Mouse (Mus musculus) urinary bladder, adult 18-20 months (tissue): ENCODE data around the gene Trmt2a.

Experiments used
- DNase-seq, 2 experiments: peaks; one replicate each; pipeline ENCODE4 v3.0.0; 2022; ENCODE audit warnings: low spot score in 2 of 2, mixed read lengths in 2 of 2

Gene Trmt2a

DNA sequence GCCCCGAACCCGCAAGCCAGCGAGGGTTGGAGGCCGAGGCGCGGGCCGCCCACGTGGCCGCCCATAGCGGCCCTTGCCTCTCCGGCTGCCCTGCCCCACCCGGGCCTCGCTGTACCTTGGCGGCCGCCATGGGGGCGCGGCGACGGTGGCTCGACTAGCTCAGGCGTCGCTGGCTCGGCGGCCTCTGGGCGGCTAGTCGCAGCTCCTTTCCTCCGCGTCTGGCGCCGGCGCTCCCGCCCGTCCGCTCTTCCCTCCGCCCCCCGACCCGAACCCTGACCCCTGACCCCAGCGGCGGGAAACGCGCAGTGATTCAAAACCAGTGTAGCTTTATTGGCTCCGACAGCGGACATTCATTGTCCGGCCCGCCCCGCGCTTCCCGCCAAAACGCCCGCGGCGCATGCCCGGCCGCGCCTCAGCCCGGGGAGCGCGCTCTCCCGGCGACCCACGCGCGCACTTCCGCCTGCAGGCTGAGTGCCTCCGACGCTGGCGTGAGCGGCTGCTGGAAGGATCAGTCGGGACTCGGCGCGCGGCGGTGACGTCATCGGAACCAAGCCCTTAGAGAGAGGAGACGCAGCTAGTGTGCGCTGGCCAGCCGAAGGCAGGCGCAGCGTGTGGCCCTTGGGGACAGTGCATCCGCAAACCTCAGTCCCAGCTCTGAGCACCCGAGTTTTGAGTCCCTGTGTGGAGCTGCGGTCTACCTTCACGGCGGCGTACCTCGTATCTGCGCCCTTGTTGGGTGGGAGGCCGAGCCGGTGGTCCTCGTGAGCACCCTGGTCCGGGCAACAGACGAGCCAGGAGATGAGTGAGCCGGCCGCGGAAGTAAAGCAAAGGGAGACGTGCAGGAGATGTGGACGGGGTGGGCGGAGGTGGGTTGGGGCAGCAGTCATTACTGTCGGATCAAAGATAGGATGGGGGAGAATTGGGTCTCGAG lies at the start of gene Trmt2a, which contains the start of gene Ranbp1:
Gene Trmt2a, plus strand, starts transcription at position 247 of the 931 bp plus-strand sequence.
Gene Ranbp1, minus strand, starts transcription at position 300 of the 931 bp plus-strand sequence.
- DNase-seq = peak; percentile 96

GRCm38 (mm10) chr16:18200062-18200461 lies 48.4 kb upstream of the Trmt2a start:
- DNase-seq = no peak

DNA sequence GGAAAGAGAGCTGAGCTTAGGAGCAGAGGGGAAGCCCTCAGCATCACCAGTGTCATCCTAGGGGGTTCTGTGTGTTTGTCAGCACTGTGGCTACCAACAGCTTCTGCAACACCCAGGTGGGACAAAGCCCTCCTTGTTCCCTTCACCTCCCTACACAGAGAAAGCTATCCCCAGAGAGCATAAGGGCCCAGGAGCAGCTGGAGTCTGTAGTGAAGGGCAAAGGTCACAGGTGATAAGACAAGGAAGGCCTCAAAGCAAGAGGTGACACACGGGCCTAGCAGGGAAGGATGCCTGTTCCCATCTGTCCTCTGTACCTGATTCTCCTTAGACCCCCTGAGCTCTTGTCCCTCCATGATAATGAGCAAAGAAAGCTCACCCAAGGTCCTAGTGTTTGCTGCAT lies 46.9 kb upstream of the Trmt2a start:
- DNase-seq = no peak

- no peak for DNase-seq
Measured at GRCm38 (mm10) chr16:18202061-18202460, 46.4 kb upstream of the Trmt2a start.

GRCm38 (mm10) chr16:18203430-18204091 lies 44.9 kb upstream of the Trmt2a start:
- DNase-seq = no peak

DNA sequence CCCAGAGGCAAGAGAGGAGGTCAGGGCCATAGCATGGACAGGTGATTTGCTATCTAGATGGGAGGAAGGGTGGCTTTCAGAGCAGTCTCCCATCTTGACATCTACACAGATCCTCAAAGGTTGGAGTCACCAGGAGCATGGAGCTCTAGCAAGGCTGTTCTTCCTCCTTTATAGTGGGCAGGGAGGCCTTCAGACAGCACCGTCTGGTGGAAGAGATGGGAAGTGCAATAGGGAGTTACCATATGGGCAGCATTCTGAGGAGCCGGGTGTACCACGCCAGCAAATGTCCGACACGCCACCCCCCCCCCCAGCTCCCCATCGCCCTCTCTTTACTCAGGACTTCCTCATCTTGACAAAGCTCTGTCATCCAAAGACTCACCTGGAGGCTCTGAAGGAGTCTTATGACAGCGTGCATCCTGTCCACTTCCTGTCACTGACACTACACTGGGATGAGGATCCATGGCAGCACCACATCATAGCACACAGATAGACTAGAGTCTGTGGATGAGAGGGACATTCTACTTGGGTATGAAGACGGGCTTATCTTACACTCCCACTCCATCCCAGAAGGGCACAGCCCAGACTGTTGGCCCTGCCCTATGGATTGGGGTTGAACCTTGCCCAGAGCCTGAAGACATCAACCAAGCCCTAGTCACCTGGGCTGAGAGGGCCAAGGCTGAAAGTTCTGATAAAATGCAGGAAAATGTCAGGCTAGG lies 37.6 kb upstream of the Trmt2a start:
- peak in 1 of 2 experiments; percentile 45 for DNase-seq

- DNase-seq = peak; percentile 56 to 79
Measured at GRCm38 (mm10) chr16:18211417-18212171, 36.9 kb upstream of the Trmt2a start.

- DNase-seq = no peak
Measured at GRCm38 (mm10) chr16:18213689-18214088, 34.8 kb upstream of the Trmt2a start.

GRCm38 (mm10) chr16:18214858-18215257 lies 33.6 kb upstream of the Trmt2a start:
- DNase-seq = no peak

- no peak for DNase-seq
Measured at GRCm38 (mm10) chr16:18217579-18217978, 30.9 kb upstream of the Trmt2a start, which contains the start of gene Ccdc188. Gene Ccdc188 (plus strand): TSS chr16:18217879.

DNA sequence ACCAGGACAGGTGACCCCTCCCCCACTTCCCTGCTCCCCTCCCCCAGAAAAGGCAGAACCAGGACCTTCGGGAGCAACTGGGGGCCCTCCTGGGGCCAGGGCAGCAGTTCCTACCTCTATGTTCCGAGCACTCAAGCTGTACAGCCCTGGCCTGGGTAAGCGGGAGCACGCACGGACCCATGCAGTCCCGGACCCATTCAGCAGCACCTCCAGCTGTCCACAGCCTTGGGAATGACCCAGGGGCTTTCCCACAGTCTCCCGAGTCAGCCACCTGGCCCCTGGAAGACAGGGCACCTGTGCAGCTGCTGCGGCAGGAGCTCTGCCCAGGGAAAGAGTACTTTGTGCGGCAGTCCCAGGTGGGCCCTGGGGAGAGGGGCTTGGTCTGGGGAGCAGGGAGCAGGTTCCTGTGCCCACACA lies 29.9 kb upstream of the Trmt2a start:
- no peak for DNase-seq

DNA sequence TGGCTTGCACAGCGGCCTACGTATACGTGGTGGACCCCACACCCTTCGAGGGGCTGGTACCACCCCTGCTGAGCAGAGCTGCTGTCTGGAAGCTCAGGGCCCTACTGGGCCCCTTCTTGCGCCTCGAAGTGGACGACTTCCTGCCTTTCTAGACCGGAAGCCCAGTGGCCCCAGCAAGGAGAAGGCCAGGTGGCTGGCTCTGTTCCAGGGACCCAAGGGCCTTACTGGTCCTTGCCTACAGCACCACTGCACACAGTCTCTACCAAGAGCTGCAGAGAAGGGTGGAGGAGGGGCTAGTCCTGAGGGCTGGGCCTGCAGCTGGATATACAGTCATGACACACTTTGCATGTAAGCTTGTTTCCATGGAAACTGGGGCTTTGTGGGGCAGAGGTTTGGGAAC lies 28.5 kb upstream of the Trmt2a start:
- DNase-seq = no peak

DNA sequence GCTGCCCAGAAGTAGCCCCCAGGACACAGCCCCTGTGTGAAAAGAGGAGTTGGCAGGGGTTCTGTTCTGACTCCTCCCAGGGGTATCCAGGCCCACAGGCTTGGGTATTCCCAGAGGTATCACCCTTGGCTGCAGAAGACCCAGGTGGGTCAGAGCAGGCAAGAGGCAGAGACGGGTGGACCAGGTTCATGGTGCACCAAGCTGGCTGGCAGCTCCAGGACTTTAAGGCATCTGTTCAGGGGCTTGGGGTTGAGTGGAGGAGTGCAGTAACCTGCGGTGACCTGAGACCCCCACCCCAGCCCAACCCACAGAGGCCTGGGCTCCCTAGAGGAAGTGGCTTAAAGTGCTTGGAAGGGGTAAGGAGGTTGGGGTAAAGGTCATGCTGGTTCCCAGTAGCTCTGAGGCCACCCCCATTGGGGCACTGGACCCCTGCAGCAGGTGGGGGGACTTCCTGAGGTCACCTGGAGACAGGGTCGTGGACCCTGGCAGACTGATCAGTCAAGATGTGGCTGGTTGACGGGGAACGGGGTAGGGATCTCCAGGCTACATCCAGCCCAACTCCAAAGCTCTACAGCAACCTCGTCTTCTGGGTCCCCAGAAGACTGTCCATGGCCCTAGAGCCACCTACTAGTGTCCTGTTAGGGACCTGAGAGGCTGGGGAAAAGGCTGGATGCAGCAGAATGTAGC lies 27.5 kb upstream of the Trmt2a start:
- DNase-seq = no peak

GRCm38 (mm10) chr16:18221543-18221898 lies 27.0 kb upstream of the Trmt2a start:
- no peak for DNase-seq

- no peak for DNase-seq
Measured at GRCm38 (mm10) chr16:18222188-18222587, 26.3 kb upstream of the Trmt2a start.

GRCm38 (mm10) chr16:18227187-18227586 lies 21.3 kb upstream of the Trmt2a start:
- DNase-seq = no peak

DNA sequence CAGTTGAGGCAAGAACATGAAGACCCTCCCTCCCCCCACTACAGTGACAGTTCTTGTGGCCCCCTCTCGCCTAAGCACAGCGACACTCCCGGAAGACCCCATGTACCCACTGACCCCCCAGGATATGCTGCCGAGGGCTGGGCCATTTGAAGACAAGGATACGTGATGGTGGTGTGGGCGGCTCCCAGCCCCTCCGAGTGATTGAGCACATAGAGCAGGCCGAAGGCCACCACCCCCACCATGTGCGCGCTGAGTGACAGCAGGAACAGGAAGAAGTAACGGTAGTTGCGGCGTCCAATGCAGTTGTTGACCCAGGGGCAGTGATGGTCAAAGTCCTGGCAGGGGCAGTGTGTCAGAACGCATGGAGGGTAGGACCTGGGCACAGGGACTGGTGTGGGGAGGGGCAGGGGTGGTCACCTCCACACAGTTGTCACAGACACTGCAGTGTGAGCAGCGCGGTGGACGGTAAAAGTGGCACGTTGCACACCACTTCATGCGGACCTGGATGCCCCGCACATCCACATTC lies 20.5 kb upstream of the Trmt2a start:
- DNase-seq = no peak

DNA sequence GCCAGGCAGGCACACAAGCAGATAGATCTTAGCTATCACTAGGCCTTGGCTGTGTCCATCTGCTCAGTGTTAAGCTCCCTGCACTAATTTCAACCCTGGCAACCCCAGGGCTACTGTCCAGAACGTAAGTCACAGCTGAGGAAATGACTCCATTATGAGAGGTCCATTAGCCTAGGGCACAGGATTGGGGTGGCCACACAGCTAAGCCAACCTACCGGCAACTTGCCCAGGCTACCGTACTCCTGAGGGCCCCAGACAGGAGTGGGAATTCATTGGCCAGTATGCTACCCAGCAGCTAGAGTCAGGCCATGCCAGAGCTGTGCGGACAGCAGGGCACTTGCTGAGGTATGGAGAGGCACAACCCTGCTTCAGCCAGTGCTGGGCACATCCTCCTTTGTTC lies 19.6 kb upstream of the Trmt2a start:
- no peak for DNase-seq

GRCm38 (mm10) chr16:18229622-18230021 lies 18.9 kb upstream of the Trmt2a start:
- DNase-seq = no peak

DNA sequence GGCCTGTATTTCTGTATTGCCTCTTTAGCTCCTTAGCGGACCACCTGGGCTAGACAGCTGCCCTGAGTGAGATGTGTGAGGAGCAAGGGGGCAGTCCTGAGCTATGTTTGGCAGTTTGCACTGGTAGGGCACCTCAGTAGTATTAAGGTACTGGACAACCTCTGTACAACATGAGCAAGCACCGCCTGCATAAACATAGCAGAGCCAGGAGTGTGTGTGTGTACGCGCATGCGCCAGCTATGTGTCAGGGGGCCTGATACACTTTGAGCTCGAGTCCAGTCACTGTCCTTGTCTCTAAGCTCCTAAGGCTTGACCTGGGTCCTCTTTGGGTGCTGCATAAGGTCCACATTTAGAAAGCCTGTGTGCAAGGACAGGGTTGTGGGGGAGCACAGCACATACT lies 17.9 kb upstream of the Trmt2a start:
- DNase-seq = no peak

DNA sequence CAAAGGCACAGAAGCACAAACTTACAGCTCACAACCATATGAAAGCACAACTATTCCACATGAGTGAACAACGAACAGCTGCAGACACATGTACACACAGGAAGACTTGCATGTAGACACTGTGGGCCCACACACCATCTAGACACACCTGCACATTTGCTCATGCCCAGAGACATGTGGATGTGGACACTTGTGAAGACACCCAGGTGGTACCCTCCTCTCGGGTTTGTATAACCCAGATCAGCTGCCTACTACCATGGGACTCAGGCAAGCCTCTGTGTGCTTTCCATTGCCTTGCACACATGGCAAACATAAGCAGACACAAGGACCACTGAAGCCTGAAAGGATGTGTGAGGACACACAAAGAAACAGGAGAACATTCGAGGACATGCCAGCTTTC lies 17.4 kb upstream of the Trmt2a start:
- no peak for DNase-seq
